Mouse (Mus musculus) ES-Bruce4 (cell line): ENCODE data around the gene Six4.

Experiments used
- CTCF ChIP-seq: IDR thresholded peaks from one replicate; pipeline ENCODE4 v1.8.1; 2011; ENCODE audit warnings: low read depth, low read length
- EP300 ChIP-seq: IDR thresholded peaks from 2 replicates; pipeline ENCODE4 v1.6.1; 2011; ENCODE audit warnings: low read depth, low read length; ENCODE audit not compliant: insufficient read depth
- POLR2A ChIP-seq: IDR thresholded peaks from one replicate; pipeline ENCODE4 v1.8.1; 2011; ENCODE audit warnings: low read length; ENCODE audit not compliant: insufficient read depth

- TF ChIP-seq CTCF (no peak), POLR2A (no peak), EP300 (no peak)
These were observed 2.7 kb downstream of the Six4 start for GRCm38 (mm10) chr12:73110431-73111111.
